Mouse (Mus musculus): ENCODE results near the gene Spata20. TPM values are rescaled to one million over a fixed set of nuclear protein-coding genes. Genes with fewer than 3 reads are reported as not detected.
A peak's percentile ranks its signal among the peaks of the same experiment; 100 is the strongest.

Gene Spata20
- polyA plus RNA-seq, 1 experiment from 2014 or later = 0.27 TPM

GRCm38 (mm10) chr11:94483921-94484320 is 2.1 kb downstream of the Spata20 start:
- CTCF ChIA-PET = no interaction called here
- H3K27me3 ChIP-seq = no peaks in the 10 kb centered on the region
- ATAC-seq = no peak
- POLR2A ChIA-PET = no interaction called here
- no peak for TF ChIP-seq CTCF (IDR thresholded peaks at IDR 0.05)
- in situ Hi-C loops (cut with MboI; ENCODE audit: low pct_unique_long_range_greater_than_20kb) = loop anchor here (5.0 kb wide), 1 partner anchor 57 kb away; no protein-coding TSS in a partner anchor
- no peak for DNase-seq (ENCODE audit: low read depth, low spot score)

GRCm38 (mm10) chr11:94483436-94483835 is 2.5 kb downstream of the Spata20 start:
- DNase-seq (ENCODE audit: low read depth, low spot score) (no peak), ATAC-seq (no peak)
- H3K27me3 ChIP-seq = no peaks in the 10 kb centered on the region
- CTCF ChIA-PET = no interaction called here
- POLR2A ChIA-PET = no interaction called here
- in situ Hi-C loops (cut with MboI; ENCODE audit: low pct_unique_long_range_greater_than_20kb) = loop anchor here (5.0 kb wide), 1 partner anchor 56 kb away; no protein-coding TSS in a partner anchor
- TF ChIP-seq CTCF (IDR thresholded peaks at IDR 0.05) = no peak

- in situ Hi-C loops (cut with MboI; ENCODE audit: low pct_unique_long_range_greater_than_20kb) = loop anchor here (5.0 kb wide), 1 partner anchor 55 kb away; no protein-coding TSS in a partner anchor
- DNase-seq (ENCODE audit: low read depth, low spot score) (no peak), ATAC-seq (no peak)
- H3K27me3 ChIP-seq = no peaks in the 10 kb centered on the region
- TF ChIP-seq CTCF (IDR thresholded peaks at IDR 0.05) = no peak
- POLR2A ChIA-PET = no interaction called here
- CTCF ChIA-PET = no interaction called here
These were observed 3.2 kb downstream of the Spata20 start for GRCm38 (mm10) chr11:94482738-94483137.

GRCm38 (mm10) chr11:94481963-94482362 is 4.0 kb downstream of the Spata20 start:
- ChIA-PET CTCF (no interaction called here), POLR2A (no interaction called here)
- ATAC-seq = no peak
- DNase-seq (ENCODE audit: low read depth, low spot score) = no peak
- H3K27me3 ChIP-seq = no peaks in the 10 kb centered on the region
- no peak for TF ChIP-seq CTCF (IDR thresholded peaks at IDR 0.05)
- in situ Hi-C loops (cut with MboI; ENCODE audit: low pct_unique_long_range_greater_than_20kb) = loop anchor here (5.0 kb wide), 1 partner anchor 55 kb away; no protein-coding TSS in a partner anchor

- in situ Hi-C loops (cut with MboI; ENCODE audit: low pct_unique_long_range_greater_than_20kb) = loop anchor here (5.0 kb wide), 1 partner anchor 53 kb away; no protein-coding TSS in a partner anchor
- TF ChIP-seq CTCF (IDR thresholded peaks at IDR 0.05) = no peak
- ChIA-PET POLR2A (interaction anchor here (0.5 to 1.1 kb wide), 2 partner anchors 117 to 152 kb away, joined by 3 read pairs; no protein-coding TSS in a partner anchor), CTCF (no interaction called here)
- DNase-seq (ENCODE audit: low read depth, low spot score) = no peak
- ATAC-seq = no peak
- H3K27me3 ChIP-seq = no peaks in the 10 kb centered on the region
These were observed 5.6 kb downstream of the Spata20 start for GRCm38 (mm10) chr11:94480382-94480781.

- DNase-seq (ENCODE audit: low read depth, low spot score) = no peak
- no peak for TF ChIP-seq CTCF (IDR thresholded peaks at IDR 0.05)
- in situ Hi-C loops (cut with MboI; ENCODE audit: low pct_unique_long_range_greater_than_20kb) = no loop called here
- CTCF ChIA-PET = interaction anchor here (1.9 kb wide), 1 partner anchor 9 kb away, joined by 8 read pairs; the partner anchor contains the start of gene Spata20
- no peak for ATAC-seq
- POLR2A ChIA-PET = no interaction called here
- H3K27me3 ChIP-seq = no peaks in the 10 kb centered on the region
These were observed 8.3 kb downstream of the Spata20 start for GRCm38 (mm10) chr11:94477651-94478050.

GRCm38 (mm10) chr11:94475722-94476121 is 10.3 kb downstream of the Spata20 start:
- no peak for TF ChIP-seq CTCF (IDR thresholded peaks at IDR 0.05)
- ChIA-PET POLR2A (no interaction called here), CTCF (interaction anchor here (1.4 to 2.5 kb wide), 2 partner anchors 10 to 69 kb away, joined by 3 to 11 read pairs; partner anchors contain the start of gene Spata20)
- in situ Hi-C loops (cut with MboI; ENCODE audit: low pct_unique_long_range_greater_than_20kb) = no loop called here
- no peaks in the 10 kb centered on the region for H3K27me3 ChIP-seq
- no peak for DNase-seq (ENCODE audit: low read depth, low spot score)
- ATAC-seq = no peak

- no peak for ATAC-seq
- CTCF ChIA-PET = interaction anchor here (1.9 to 2.5 kb wide), 2 partner anchors 11 to 74 kb away, joined by 6 to 11 read pairs; partner anchors contain the start of genes Rsad1 and Spata20
- DNase-seq (ENCODE audit: low read depth, low spot score) = no peak
- H3K27me3 ChIP-seq = no peaks in the 10 kb centered on the region
- POLR2A ChIA-PET = interaction anchor here (0.6 to 2.2 kb wide), 5 partner anchors 10 to 227 kb away, joined by 3 to 5 read pairs (median 4); no protein-coding TSS in a partner anchor
- TF ChIP-seq CTCF (IDR thresholded peaks at IDR 0.05) = no peak
- in situ Hi-C loops (cut with MboI; ENCODE audit: low pct_unique_long_range_greater_than_20kb) = no loop called here
These were observed 11.5 kb downstream of the Spata20 start for GRCm38 (mm10) chr11:94474544-94474910.

- ATAC-seq (peak; percentile 78), DNase-seq (ENCODE audit: low read depth, low spot score) (no peak)
- no peaks in the 10 kb centered on the region for H3K27me3 ChIP-seq
- ChIA-PET POLR2A (interaction anchor here (0.7 to 2.2 kb wide), 4 partner anchors 10 to 133 kb away, joined by 4 to 5 read pairs (median 4); no protein-coding TSS in a partner anchor), CTCF (interaction anchor here (1.3 to 2.5 kb wide), 3 partner anchors 12 to 75 kb away, joined by 3 to 11 read pairs (median 6); partner anchors contain the start of genes Rsad1 and Spata20)
- in situ Hi-C loops (cut with MboI; ENCODE audit: low pct_unique_long_range_greater_than_20kb) = no loop called here
- no peak for TF ChIP-seq CTCF (IDR thresholded peaks at IDR 0.05)
These were observed 12.1 kb downstream of the Spata20 start, which contains the start of gene Cacna1g for GRCm38 (mm10) chr11:94473707-94474543. TSS of gene Cacna1g (minus strand) at chr11:94474198.

GRCm38 (mm10) chr11:94472916-94473706 is 12.9 kb downstream of the Spata20 start:
- in situ Hi-C loops (cut with MboI; ENCODE audit: low pct_unique_long_range_greater_than_20kb) = no loop called here
- no peaks in the 10 kb centered on the region for H3K27me3 ChIP-seq
- CTCF ChIA-PET = interaction anchor here (1.1 to 2.5 kb wide), 5 partner anchors 13 to 76 kb away, joined by 3 to 11 read pairs (median 4); partner anchors contain the start of genes Rsad1 and Spata20
- POLR2A ChIA-PET = interaction anchor here (0.5 to 2.2 kb wide), 8 partner anchors 9 to 137 kb away, joined by 3 to 5 read pairs (median 4); no protein-coding TSS in a partner anchor
- ATAC-seq = peak; percentile 22
- no peak for TF ChIP-seq CTCF (IDR thresholded peaks at IDR 0.05)
- DNase-seq (ENCODE audit: low read depth, low spot score) = no peak

All from Patski (cell line).